Mouse (Mus musculus): Measurements from ENCODE around the gene Gm4553. TPM values are rescaled to one million over a fixed set of nuclear protein-coding genes. Genes with fewer than 3 reads are reported as not detected.
"Not testable (repeated sequence)": the region's sequence is repeated elsewhere in the genome, so short reads cannot be mapped to it uniquely, and the experiment has no call there.

Gene Gm4553
- polyA plus RNA-seq, 1 experiment from 2014 or later: not detected

DNA sequence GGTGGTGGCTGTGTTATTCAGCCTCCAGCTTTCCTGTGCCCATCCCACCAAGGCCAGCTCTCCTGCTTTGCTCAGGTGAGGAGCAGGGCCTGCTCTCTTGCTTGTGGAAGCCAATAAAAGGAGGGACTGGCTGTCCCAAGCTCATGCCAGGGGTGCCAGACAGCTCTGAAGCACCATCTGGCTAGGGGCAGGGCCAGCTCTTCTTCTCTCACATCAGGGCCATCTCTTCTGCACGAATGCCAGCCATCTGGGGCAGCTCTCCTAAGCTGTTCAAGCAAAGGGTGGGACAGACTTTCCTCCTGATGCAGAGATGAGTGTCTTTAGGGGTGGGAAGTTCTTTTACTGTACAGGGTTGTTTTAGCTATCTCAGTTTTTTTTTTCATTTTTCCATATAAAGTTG, 15.5 kb upstream of the Gm4553 start:
- DNase-seq (ENCODE audit: low spot score) (no peak), ATAC-seq (ENCODE audit: insufficient read depth, low FRiP score, low TSS enrichment) (no peak)
- Histone ChIP-seq H3K4me2 (ENCODE audit: low read depth) (no peak overlapping the region), H3K36me3 (ENCODE audit: control insufficient read depth, insufficient read depth, low read length) (no peaks in the 10 kb centered on the region), H3K9me3 (ENCODE audit: control insufficient read depth, low read length) (no peaks in the 10 kb centered on the region), H3K9ac (ENCODE audit: low read length) (no peak overlapping the region), H3K27ac (ENCODE audit: low read depth, low read length) (no peak overlapping the region), H3K27me3 (ENCODE audit: control insufficient read depth, insufficient read depth, low read length) (no peaks in the 10 kb centered on the region), H3K4me1 (ENCODE audit: control insufficient read depth, insufficient read depth, low read length) (no peaks in the 10 kb centered on the region), H3K4me3 (ENCODE audit: low read depth, low read length) (no peak overlapping the region)
- WGBS: 53% methylated on average over 1 of the region's 1 CpGs

DNA sequence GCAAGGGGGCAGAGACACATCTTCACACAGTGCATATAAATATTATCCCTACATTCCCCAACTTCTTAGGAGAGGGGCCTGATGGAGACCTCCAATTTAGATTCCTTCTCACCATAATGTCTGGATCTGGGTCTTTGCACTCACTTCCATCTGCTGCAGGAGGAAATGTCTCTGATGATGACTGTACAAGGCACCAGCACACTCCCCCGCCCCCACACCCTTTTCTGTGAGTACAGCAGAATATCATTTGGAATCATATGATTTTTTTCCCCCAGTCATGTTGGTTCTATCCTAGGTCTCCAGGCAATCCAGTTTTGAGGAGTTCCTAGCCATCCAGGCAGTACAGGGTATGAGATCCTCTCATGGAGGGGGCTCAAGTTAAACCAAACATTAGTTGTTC, 13.1 kb upstream of the Gm4553 start:
- no peak for ATAC-seq (ENCODE audit: insufficient read depth, low FRiP score, low TSS enrichment)
- no peak for DNase-seq (ENCODE audit: low spot score)
- 89% methylated on average over 1 of the region's 1 CpGs for WGBS
- Histone ChIP-seq H3K9me3 (ENCODE audit: control insufficient read depth, low read length) (no peaks in the 10 kb centered on the region), H3K9ac (ENCODE audit: low read length) (no peak overlapping the region), H3K4me2 (ENCODE audit: low read depth) (no peak overlapping the region), H3K36me3 (ENCODE audit: control insufficient read depth, insufficient read depth, low read length) (no peaks in the 10 kb centered on the region), H3K4me3 (ENCODE audit: low read depth, low read length) (no peak overlapping the region), H3K27me3 (ENCODE audit: control insufficient read depth, insufficient read depth, low read length) (no peaks in the 10 kb centered on the region), H3K27ac (ENCODE audit: low read depth, low read length) (no peak overlapping the region), H3K4me1 (ENCODE audit: control insufficient read depth, insufficient read depth, low read length) (no peaks in the 10 kb centered on the region)

DNA sequence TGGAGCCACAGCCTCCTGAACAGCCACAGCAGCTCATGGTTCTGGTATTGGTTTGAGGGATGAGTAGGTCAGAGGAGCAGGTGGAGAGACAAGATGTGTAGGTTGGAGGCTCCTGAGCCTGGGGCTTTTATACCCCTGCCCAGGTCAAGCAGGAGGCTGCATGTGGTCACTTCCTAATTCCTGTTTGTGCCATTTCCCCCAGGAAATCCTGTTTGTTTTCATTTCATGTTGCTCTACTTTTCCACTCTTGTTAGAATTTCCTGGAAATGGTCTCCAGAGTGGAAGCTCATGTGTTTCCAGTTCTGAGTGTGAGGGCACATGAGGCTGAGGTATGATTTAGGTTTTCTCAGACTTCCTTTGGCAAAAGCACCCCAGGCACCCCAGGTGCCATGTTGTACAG, 10.4 kb upstream of the Gm4553 start, which contains the start of gene Krtap5-2:
TSS of gene Krtap5-2 (minus strand) at position 101 of the 400 bp plus-strand sequence.
- H3K36me3 ChIP-seq (ENCODE audit: control insufficient read depth, insufficient read depth, low read length); H3K4me3 ChIP-seq (ENCODE audit: low read depth, low read length); H3K9ac ChIP-seq (ENCODE audit: low read length): not testable (repeated sequence)

DNA sequence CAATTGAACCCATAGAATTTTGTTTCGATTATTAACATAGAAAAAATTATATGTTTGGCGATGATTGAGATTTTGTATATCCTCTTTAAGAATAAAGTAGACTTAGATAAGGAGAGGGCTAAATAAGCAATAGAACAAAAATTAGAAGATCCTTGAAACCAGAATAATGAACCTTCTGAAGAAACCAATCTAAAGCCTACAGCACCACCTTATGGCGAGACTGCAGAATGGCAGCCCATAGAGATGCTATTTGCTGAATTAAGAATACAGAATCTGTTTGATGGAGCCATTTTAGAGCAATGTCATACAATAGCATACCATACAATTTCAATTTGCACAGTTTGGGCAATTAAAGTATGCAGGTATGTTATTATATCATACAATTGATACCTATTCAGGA, 4.3 kb upstream of the Gm4553 start:
- Histone ChIP-seq H3K4me1 (ENCODE audit: control insufficient read depth, insufficient read depth, low read length) (no peaks in the 10 kb centered on the region), H3K4me3 (ENCODE audit: low read depth, low read length) (no peak overlapping the region), H3K27ac (ENCODE audit: low read depth, low read length) (no peak overlapping the region), H3K9me3 (ENCODE audit: control insufficient read depth, low read length) (no peaks in the 10 kb centered on the region), H3K27me3 (ENCODE audit: control insufficient read depth, insufficient read depth, low read length) (no peaks in the 10 kb centered on the region), H3K9ac (ENCODE audit: low read length) (no peak overlapping the region), H3K4me2 (ENCODE audit: low read depth) (no peak overlapping the region), H3K36me3 (ENCODE audit: control insufficient read depth, insufficient read depth, low read length) (no peaks in the 10 kb centered on the region)
- 44% methylated on average over 3 of the region's 3 CpGs for WGBS
- ATAC-seq (ENCODE audit: insufficient read depth, low FRiP score, low TSS enrichment) (no peak), DNase-seq (ENCODE audit: low spot score) (peak; percentile 18)

More for the DNA sequence above, 10.4 kb upstream of the Gm4553 start, which contains the start of gene Krtap5-2:
- not testable (repeated sequence) for H3K9me3 ChIP-seq (ENCODE audit: control insufficient read depth, low read length); H3K27ac ChIP-seq (ENCODE audit: low read depth, low read length); H3K4me1 ChIP-seq (ENCODE audit: control insufficient read depth, insufficient read depth, low read length); H3K27me3 ChIP-seq (ENCODE audit: control insufficient read depth, insufficient read depth, low read length); ATAC-seq (ENCODE audit: insufficient read depth, low FRiP score, low TSS enrichment); H3K4me2 ChIP-seq (ENCODE audit: low read depth); DNase-seq (ENCODE audit: low spot score)

DNA sequence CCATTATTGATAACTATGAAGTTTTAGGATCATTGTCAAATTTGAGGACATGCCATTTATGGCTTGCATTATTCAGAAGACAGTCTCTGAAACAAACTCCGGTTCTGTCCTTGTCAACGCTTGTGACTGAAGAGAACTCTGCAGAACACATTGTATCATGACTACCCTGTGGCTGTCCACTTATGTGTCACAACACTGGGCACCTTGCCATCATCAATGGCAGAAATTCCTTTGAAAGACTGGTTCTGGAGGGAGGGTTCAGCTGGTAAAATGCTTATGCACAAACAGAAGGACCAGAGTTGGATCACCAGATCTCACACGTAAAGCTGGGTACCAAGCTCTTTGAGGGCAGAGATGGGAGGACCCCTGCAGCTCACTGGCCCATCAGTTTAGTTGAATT, 6.2 kb downstream of the Gm4553 start:
- no peak for DNase-seq (ENCODE audit: low spot score)
- no peaks in the 10 kb centered on the region for H3K9me3 ChIP-seq (ENCODE audit: control insufficient read depth, low read length)
- no peak overlapping the region for H3K4me3 ChIP-seq (ENCODE audit: low read depth, low read length)
- no peaks in the 10 kb centered on the region for H3K36me3 ChIP-seq (ENCODE audit: control insufficient read depth, insufficient read depth, low read length)
- H3K27me3 ChIP-seq (ENCODE audit: control insufficient read depth, insufficient read depth, low read length): no peaks in the 10 kb centered on the region
- no peak overlapping the region for H3K9ac ChIP-seq (ENCODE audit: low read length)
- no peak for ATAC-seq (ENCODE audit: insufficient read depth, low FRiP score, low TSS enrichment)
- no peak overlapping the region for H3K4me2 ChIP-seq (ENCODE audit: low read depth)
- H3K4me1 ChIP-seq (ENCODE audit: control insufficient read depth, insufficient read depth, low read length): no peaks in the 10 kb centered on the region
- 93% methylated on average over 3 of the region's 3 CpGs for WGBS
- H3K27ac ChIP-seq (ENCODE audit: low read depth, low read length): no peak overlapping the region

DNA sequence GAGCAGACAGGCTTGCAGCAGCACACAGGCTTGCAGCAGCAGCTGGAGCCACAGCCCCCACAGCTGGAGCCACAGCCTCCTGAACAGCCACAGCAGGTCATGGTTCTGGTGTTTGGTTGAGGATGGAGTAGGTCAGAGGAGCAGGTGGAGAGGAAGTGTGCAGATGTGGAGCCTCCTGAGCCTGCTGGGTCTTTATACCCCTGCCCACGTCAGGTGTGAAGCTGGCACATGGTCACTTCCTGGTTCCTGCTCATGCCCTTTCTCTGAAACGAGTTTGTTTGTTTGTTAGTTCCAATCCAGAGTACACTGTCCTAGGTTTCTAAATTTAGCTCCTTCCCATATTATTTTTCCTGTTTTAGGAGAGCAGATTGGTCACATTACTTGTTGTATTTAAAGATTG, 8.5 kb downstream of the Gm4553 start, which contains the start of gene Gm29735:
TSS of gene Gm29735 (minus strand) at position 101 of the 400 bp plus-strand sequence.
- DNase-seq (ENCODE audit: low spot score); H3K9me3 ChIP-seq (ENCODE audit: control insufficient read depth, low read length); H3K36me3 ChIP-seq (ENCODE audit: control insufficient read depth, insufficient read depth, low read length); H3K27me3 ChIP-seq (ENCODE audit: control insufficient read depth, insufficient read depth, low read length); ATAC-seq (ENCODE audit: insufficient read depth, low FRiP score, low TSS enrichment); H3K27ac ChIP-seq (ENCODE audit: low read depth, low read length); H3K9ac ChIP-seq (ENCODE audit: low read length); H3K4me3 ChIP-seq (ENCODE audit: low read depth, low read length); H3K4me1 ChIP-seq (ENCODE audit: control insufficient read depth, insufficient read depth, low read length); H3K4me2 ChIP-seq (ENCODE audit: low read depth): not testable (repeated sequence)
- 61% methylated on average over 2 of the region's 2 CpGs for whole genome bisulfite sequencing

DNA sequence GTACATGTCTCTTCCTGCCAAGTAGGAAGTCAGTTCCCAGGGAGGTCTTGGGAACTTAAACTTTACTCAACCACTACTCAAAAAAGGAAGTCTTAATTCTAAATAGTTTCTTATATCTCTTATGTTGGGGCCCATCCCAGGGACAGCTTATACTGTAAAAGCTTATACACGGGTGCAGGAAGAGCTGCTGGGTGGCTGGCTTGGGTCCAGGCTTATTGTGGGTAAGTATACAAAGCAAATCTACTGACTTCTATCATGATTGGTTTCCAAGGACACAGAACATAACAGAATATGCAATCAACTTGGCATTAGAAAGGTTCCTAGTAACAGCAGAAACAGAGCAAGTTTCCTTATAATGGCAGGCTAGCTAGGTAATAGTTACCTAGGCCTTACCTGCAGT, 10.2 kb downstream of the Gm4553 start:
- Histone ChIP-seq H3K4me1 (ENCODE audit: control insufficient read depth, insufficient read depth, low read length) (no peaks in the 10 kb centered on the region), H3K36me3 (ENCODE audit: control insufficient read depth, insufficient read depth, low read length) (no peaks in the 10 kb centered on the region), H3K4me3 (ENCODE audit: low read depth, low read length) (no peak overlapping the region), H3K9ac (ENCODE audit: low read length) (no peak overlapping the region), H3K9me3 (ENCODE audit: control insufficient read depth, low read length) (no peaks in the 10 kb centered on the region), H3K27me3 (ENCODE audit: control insufficient read depth, insufficient read depth, low read length) (no peaks in the 10 kb centered on the region), H3K27ac (ENCODE audit: low read depth, low read length) (no peak overlapping the region), H3K4me2 (ENCODE audit: low read depth) (no peak overlapping the region)
- ATAC-seq (ENCODE audit: insufficient read depth, low FRiP score, low TSS enrichment) (no peak), DNase-seq (ENCODE audit: low spot score) (no peak)
- WGBS: 79% methylated on average over 1 of the region's 1 CpGs

DNA sequence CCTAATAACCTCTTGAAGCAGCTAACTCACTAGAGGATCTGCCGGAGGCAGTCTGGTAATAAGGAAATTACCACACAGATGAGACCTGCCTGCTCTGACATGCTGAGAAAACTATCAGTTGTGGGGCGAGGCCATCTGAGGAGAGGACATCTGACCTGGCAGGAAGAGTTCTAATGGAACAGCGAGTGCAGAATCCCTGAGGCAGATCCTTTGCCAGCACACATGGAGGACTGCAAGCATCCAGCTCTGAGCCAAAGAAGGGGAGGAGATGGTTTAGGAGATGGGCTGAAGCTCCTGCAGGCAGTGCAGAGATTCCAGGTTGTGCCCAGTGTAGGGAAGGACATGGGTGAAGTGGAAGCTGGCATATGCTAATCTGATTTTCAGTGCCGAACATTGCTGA, 13.3 kb downstream of the Gm4553 start:
- no peak for ATAC-seq (ENCODE audit: insufficient read depth, low FRiP score, low TSS enrichment)
- no peaks in the 10 kb centered on the region for H3K27me3 ChIP-seq (ENCODE audit: control insufficient read depth, insufficient read depth, low read length)
- no peak overlapping the region for H3K4me3 ChIP-seq (ENCODE audit: low read depth, low read length)
- WGBS: 80% methylated on average over 4 of the region's 4 CpGs
- DNase-seq (ENCODE audit: low spot score): no peak
- no peaks in the 10 kb centered on the region for H3K9me3 ChIP-seq (ENCODE audit: control insufficient read depth, low read length)
- H3K27ac ChIP-seq (ENCODE audit: low read depth, low read length): no peak overlapping the region
- H3K36me3 ChIP-seq (ENCODE audit: control insufficient read depth, insufficient read depth, low read length): no peaks in the 10 kb centered on the region
- no peak overlapping the region for H3K4me2 ChIP-seq (ENCODE audit: low read depth)
- no peak overlapping the region for H3K9ac ChIP-seq (ENCODE audit: low read length)
- H3K4me1 ChIP-seq (ENCODE audit: control insufficient read depth, insufficient read depth, low read length): no peaks in the 10 kb centered on the region

DNA sequence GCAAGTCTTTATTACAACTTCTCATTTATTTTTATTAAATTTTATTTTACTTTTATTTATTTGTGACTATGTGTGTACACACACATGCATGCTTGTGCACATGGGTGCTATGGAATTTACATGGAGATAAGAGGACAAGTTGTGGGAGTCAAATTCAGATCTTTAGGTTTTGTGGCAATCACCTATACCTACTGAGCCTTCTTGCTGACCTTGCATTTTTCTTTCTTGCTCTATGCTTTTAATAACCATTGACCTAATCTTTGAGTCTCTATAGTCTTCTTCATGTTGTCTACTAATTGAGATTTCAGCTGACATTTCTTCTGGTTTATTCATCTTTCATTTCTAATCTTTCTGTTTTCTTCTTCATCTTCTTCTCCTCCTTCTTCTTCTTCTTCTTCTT, 16.9 kb downstream of the Gm4553 start:
- H3K9ac ChIP-seq (ENCODE audit: low read length): no peak overlapping the region
- no peak overlapping the region for H3K27ac ChIP-seq (ENCODE audit: low read depth, low read length)
- no peaks in the 10 kb centered on the region for H3K27me3 ChIP-seq (ENCODE audit: control insufficient read depth, insufficient read depth, low read length)
- no peak for ATAC-seq (ENCODE audit: insufficient read depth, low FRiP score, low TSS enrichment)
- no peak for DNase-seq (ENCODE audit: low spot score)
- H3K4me2 ChIP-seq (ENCODE audit: low read depth): no peak overlapping the region
- no peaks in the 10 kb centered on the region for H3K4me1 ChIP-seq (ENCODE audit: control insufficient read depth, insufficient read depth, low read length)
- H3K4me3 ChIP-seq (ENCODE audit: low read depth, low read length): no peak overlapping the region
- no peaks in the 10 kb centered on the region for H3K9me3 ChIP-seq (ENCODE audit: control insufficient read depth, low read length)
- H3K36me3 ChIP-seq (ENCODE audit: control insufficient read depth, insufficient read depth, low read length): no peaks in the 10 kb centered on the region
